Mouse (Mus musculus) ES-E14 (cell line): Measurements from ENCODE around the gene Gmcl1. TPM values are rescaled to one million over a fixed set of nuclear protein-coding genes. Genes with fewer than 3 reads are reported as not detected.

Experiments
- DNase-seq: peaks from one replicate; pipeline ENCODE4 v3.0.0-alpha.2; 2013; ENCODE audit warnings: low read depth, low spot score
- H3K27ac ChIP-seq: 2 replicates; pipeline ENCODE4 v1.5.1; 2012; ENCODE audit warnings: low read depth, mild to moderate bottlenecking, low read length, moderate library complexity, mixed read lengths; ENCODE audit not compliant: poor library complexity, insufficient read depth, severe bottlenecking
- H3K36me3 ChIP-seq: 2 replicates; pipeline ENCODE4 v1.6.1; 2012; ENCODE audit warnings: mild to moderate bottlenecking, low read length, moderate library complexity, mixed read lengths; ENCODE audit not compliant: control insufficient read depth, poor library complexity, insufficient read depth, severe bottlenecking
- H3K4me1 ChIP-seq, 2 experiments: fragments of 150-350 bp in 1 of 2; sonication (generic) in 1 of 2; 2 replicates each; pipeline ENCODE4 v1.6.1; 2012; ENCODE audit warnings: low read length in 2 of 2, mild to moderate bottlenecking in 1 of 2, mixed read lengths in 1 of 2; ENCODE audit not compliant: control insufficient read depth in 2 of 2, insufficient read depth in 2 of 2, poor library complexity in 1 of 2
- H3K4me3 ChIP-seq, 2 experiments: fragments of 150-350 bp in 1 of 2; sonication (generic) in 1 of 2; 2 replicates each; pipeline ENCODE4 v1.5.1; 2012; ENCODE audit warnings: low read length in 2 of 2, low read depth in 1 of 2, mild to moderate bottlenecking in 1 of 2, mixed read lengths in 1 of 2; ENCODE audit not compliant: insufficient read depth in 1 of 2, poor library complexity in 1 of 2, severe bottlenecking in 1 of 2
- H3K9ac ChIP-seq: 2 replicates; pipeline ENCODE4 v1.6.1; 2012; ENCODE audit warnings: low read depth, mild to moderate bottlenecking, low read length, mixed read lengths; ENCODE audit not compliant: poor library complexity, insufficient read depth, severe bottlenecking
- H3K9me3 ChIP-seq: fragments of 150-350 bp; sonication (generic); 2 replicates; pipeline ENCODE4 v1.6.1; 2012; ENCODE audit warnings: low read depth, mild to moderate bottlenecking, low read length; ENCODE audit not compliant: control insufficient read depth, insufficient read depth
- CHD2 ChIP-seq: IDR thresholded peaks from 2 replicates; pipeline ENCODE4 v1.6.1; 2014; ENCODE audit warnings: mild to moderate bottlenecking, low read depth, low read length, inconsistent platforms
- HCFC1 ChIP-seq: IDR thresholded peaks from 2 replicates; pipeline ENCODE4 v1.6.1; 2012; ENCODE audit warnings: low read length, inconsistent platforms, borderline replicate concordance; ENCODE audit not compliant: insufficient read depth
- MAFK ChIP-seq: IDR thresholded peaks from 2 replicates; pipeline ENCODE4 v1.6.1; 2014; ENCODE audit warnings: mild to moderate bottlenecking, low read depth, low read length, inconsistent platforms; ENCODE audit not compliant: insufficient read depth
- ZC3H11A ChIP-seq: IDR thresholded peaks from 2 replicates; pipeline ENCODE4 v1.6.1; 2012; ENCODE audit warnings: low read depth, mild to moderate bottlenecking, inconsistent platforms, low read length, borderline replicate concordance
- ZNF384 ChIP-seq: IDR thresholded peaks from 2 replicates; pipeline ENCODE4 v1.6.1; 2012; ENCODE audit warnings: low read depth, low read length, inconsistent platforms
- in situ Hi-C, 2 experiments: fragments of 600-800 bp; cut with MboI; formaldehyde crosslinking; loops; one replicate each; pipeline ENCODE4 v1.15.1; 2025; ENCODE audit warnings: low sequenced_read_pairs in 2 of 2, inconsistent platforms in 1 of 2; ENCODE audit not compliant: unreplicated experiment in 2 of 2
- total RNA-seq: library from RNA; depleted of rRNA; stranded (reverse); fragments of 300-350 nt; gene quantifications from 2 replicates; pipeline ENCODE4 v1.2.3, GENCODE M21; 2012

Gene Gmcl1
- total RNA-seq, 1 experiment: 18.5 TPM

DNA sequence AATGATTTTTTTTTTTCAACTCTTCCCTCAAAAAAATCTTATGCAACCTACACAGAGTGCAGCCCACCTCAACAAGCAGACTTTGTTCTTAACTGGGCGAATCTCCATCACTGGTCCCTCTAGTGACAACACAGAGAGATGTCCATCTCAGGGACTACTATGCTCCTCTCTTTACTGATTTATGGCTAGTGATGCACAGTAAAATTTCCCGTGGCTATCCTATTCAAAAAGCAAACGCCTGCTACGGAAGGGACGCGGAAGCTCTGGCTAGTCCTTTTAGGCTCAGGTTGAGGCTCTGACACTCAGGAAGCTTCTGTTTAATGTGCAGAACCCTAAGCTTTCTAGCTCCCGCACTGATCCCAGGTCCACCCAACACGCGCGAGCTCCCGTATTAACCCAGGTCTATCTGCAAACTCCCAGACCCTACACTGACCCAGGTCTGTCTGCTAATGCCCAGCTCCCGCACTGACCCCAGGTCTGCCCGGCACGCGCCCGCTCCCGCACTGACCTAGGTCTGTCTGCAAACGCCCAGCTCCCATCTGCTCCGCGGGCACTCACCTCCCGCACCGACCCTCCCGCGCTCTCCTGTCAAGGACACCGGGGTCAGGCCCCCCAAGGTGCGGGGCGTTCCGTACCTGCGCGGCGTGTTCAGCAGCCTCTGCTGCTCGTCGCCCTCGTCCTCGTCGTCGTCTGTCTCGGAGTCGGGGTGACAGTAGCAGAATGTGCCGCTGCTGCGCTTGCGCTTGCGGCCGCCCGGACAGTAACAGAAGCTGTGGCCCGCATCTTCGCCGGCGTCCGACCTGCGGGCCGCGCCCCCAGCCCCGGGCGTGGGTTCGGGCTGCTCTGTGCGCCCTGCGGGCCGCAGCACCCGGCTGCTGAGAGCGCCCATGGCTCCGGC, 658 bp downstream of the Gmcl1 start:
- Histone ChIP-seq H3K36me3 (no peaks in the 10 kb centered on the region), H3K9ac (peak overlapping the region; percentile 76), H3K9me3 (no peaks in the 10 kb centered on the region), H3K27ac (no peak overlapping the region), H3K4me1 (no peaks in the 10 kb centered on the region), H3K4me3 (peak overlapping the region; percentile 80 to 96)
- in situ Hi-C loops: no loop called here
- TF ChIP-seq CHD2: no peak
- TF ChIP-seq MAFK: no peak
- no peak for TF ChIP-seq ZNF384
- no peak for TF ChIP-seq HCFC1
- TF ChIP-seq ZC3H11A: no peak
- peak; percentile 24 for DNase-seq

DNA sequence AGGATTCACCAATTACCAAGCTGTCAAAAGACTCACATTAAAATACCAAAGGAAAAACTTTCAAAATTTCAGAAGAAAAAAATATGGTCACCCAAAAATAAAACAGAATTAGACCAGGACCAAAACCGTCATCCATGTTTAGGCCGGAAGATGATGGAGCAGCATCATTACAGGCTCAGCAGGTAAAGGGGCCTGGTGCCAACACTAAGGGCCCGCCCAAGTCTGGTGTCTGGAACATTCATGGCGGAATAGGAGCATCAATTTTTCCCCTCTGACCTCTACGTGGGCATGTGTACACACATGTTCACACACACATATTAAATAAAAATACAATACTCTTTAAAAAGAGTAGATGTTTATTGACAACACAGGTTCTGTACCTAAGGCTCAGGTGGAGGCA, 4.5 kb downstream of the Gmcl1 start:
- Histone ChIP-seq H3K4me3 (no peak overlapping the region), H3K4me1 (no peaks in the 10 kb centered on the region), H3K36me3 (no peaks in the 10 kb centered on the region), H3K9ac (no peak overlapping the region), H3K27ac (no peak overlapping the region), H3K9me3 (no peaks in the 10 kb centered on the region)
- DNase-seq: no peak
- in situ Hi-C loops: no loop called here
- TF ChIP-seq ZNF384 (no peak), MAFK (no peak), HCFC1 (no peak), ZC3H11A (no peak), CHD2 (no peak)

DNA sequence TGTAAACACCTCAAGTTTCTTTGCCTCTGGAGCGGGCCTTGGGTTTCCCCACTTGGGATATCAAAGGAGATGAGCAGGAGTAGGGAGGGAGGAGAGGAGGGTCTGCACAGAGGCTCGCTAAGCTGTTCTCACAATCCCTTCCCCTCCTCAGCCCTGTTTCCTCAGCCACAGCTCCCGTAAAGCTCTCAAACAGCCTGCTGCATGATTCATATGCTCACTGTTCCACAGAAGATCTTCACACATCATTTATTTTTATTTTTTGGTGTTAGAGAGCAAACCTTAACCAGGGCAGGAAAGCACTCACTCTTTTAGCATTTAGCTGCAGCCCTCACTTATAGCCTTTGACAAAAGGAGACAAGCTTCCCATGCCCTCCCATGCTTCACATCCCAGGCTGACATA, 11.2 kb downstream of the Gmcl1 start:
- Histone ChIP-seq H3K36me3 (peaks cover 7% of the 10 kb centered on the region; the same call in 1 of the 2 replicates), H3K27ac (no peak overlapping the region), H3K4me1 (no peaks in the 10 kb centered on the region), H3K4me3 (no peak overlapping the region), H3K9me3 (no peaks in the 10 kb centered on the region), H3K9ac (no peak overlapping the region)
- DNase-seq: no peak
- TF ChIP-seq ZC3H11A (no peak), ZNF384 (no peak)
- in situ Hi-C loops: no loop called here

DNA sequence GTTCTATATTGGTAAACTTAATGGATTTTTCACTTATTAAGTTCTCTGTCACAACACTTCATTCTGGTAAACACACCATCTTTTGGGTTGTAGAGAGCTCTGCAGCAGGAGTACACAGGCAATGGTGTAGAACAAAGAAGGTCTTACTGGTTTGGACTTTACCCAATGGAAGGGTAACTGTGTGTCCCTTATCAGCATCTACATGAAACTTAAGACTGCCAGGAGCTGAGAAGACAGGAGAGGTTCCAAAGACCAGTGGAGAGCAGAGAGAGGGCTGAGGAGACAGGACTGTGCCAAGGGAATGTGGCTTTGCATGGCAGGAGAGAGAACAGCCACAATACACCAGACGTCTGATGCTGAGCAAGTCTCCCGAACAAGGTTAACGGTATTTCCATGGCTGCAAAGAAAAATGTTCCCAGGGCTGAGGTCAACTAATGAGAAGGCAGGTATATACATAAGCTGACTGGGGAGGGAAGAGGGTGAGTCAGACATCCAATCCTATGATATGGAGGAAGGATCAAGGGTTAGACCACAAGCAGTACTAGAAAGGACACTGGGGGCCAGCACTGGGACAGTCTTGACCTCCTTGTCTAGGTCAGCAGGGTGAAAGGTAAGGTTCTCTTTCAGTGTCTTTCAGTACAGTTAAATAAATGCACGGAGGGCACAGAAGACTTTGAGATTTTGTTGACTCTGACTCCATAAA, 25.0 kb downstream of the Gmcl1 start:
- Histone ChIP-seq H3K27ac (no peak overlapping the region), H3K4me1 (no peaks in the 10 kb centered on the region), H3K36me3 (peaks cover 2% of the 10 kb centered on the region; the same call in 1 of the 2 replicates), H3K9me3 (no peaks in the 10 kb centered on the region), H3K9ac (no peak overlapping the region), H3K4me3 (no peak overlapping the region)
- in situ Hi-C loops: no loop called here
- DNase-seq: no peak
- TF ChIP-seq ZC3H11A: no peak
- TF ChIP-seq HCFC1: no peak
- TF ChIP-seq MAFK: no peak
- TF ChIP-seq ZNF384: no peak
- no peak for TF ChIP-seq CHD2

DNA sequence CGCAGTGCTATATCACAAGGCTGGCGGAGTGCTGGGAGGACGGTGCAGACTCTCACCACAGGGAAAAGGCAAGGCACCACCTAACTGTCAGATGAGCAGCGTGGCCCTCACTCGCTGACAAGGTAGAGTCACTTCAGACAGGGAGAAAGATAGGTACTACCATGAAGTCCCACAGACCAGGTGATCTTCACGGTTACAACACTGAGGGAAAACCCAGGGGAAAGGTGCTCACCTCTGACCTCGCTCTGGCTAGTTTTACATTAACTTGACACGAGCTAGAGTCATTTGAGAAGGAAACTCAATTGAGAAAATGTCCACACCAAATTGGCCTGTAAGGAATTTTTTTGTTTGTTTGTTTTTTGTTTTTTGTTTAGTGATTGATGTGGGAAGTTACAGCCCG, 30.6 kb downstream of the Gmcl1 start:
- H3K4me1 ChIP-seq: no peaks in the 10 kb centered on the region
- no peaks in the 10 kb centered on the region for H3K9me3 ChIP-seq
- H3K4me3 ChIP-seq: no peak overlapping the region
- in situ Hi-C loops: no loop called here
- H3K9ac ChIP-seq: no peak overlapping the region
- TF ChIP-seq CHD2 (no peak), ZC3H11A (no peak), HCFC1 (no peak), ZNF384 (no peak), MAFK (no peak)
- H3K27ac ChIP-seq: no peak overlapping the region
- H3K36me3 ChIP-seq: peaks cover 10% of the 10 kb centered on the region; the same call in 1 of the 2 replicates
- DNase-seq: no peak
